Mouse (Mus musculus) cortical plate, adult 2 months (tissue): ENCODE measurements at regions not wholly inside any gene's neighbourhood (a gene's known extent, or its start where the extent isn't known, plus 50 kb on each side); places are given as distances from the start of the nearest gene placed in this dataset.

Source experiments
- CTCF ChIP-seq: fragments of 200-500 bp; IDR thresholded peaks from 2 replicates; pipeline ENCODE4 v1.5.1; 2011; ENCODE audit warnings: mild to moderate bottlenecking, control low read depth, low read length; ENCODE audit not compliant: insufficient read depth; ENCODE audit errors: extremely low read depth
- POLR2A ChIP-seq: fragments of 200-500 bp; IDR thresholded peaks from 2 replicates; pipeline ENCODE4 v1.6.1; 2011; ENCODE audit warnings: mild to moderate bottlenecking, low read length, control low read depth; ENCODE audit not compliant: insufficient read depth; ENCODE audit errors: extremely low read depth

- TF ChIP-seq CTCF (peak; percentile 24; the same call in 1 of the 2 replicates), POLR2A (no peak)
Measured at GRCm38 (mm10) chrX:164787293-164787692, 192.9 kb downstream of the Mospd2 start.
